In the genomic region with DNA sequence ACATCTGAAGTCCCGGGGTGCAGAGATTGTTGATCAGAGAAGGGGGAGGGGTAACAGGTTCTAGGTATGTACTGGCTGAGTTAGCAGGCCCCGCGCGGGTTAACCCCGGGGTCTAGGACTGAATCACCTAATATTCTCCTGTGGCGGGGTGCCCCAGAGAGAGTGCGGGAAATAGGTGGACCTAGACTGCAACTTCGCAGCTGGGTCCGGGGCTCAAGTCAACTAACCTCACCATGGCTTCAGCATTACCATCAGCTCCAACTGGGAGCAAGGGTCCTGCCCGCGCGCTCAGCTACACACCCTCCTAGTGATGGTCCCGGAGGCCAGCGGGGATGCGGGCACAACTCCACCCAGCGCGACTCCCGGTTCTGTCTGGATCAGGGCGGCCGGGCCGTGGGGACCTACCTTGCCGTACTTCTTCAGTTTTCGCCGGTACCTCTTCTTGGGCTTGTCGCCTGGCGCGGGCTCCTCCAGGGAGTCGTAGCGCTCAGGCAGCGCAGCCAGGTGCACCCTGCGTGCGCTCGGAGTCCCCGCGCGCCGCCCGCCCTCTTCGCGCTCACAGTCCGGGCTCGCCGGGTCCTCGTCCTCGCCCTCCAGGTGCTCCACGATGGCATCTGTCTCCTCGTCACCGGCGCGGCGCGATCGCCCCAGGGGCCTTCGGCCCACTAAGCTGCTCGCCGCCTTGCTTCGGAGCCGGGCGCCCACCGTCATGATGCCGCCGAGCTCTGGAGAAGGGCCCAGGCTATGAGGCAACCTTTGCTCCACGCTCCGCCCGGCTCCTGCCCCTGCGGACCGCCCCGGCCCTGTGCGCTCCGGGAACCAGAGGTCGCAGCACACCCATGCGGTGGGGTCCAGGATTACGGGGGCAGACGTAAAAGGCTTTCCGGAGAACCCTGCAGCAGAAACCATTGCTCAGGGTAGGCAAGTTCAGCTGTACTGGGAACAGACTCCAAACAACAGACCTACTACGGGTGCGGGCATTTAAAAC, we compare ENCODE assay signal across 9 mouse cellular contexts. TPM values are rescaled to one million over a fixed set of nuclear protein-coding genes. Genes with fewer than 3 reads are reported as not detected.
DNase-seq lines count a peak whose midpoint lies in the region; ATAC-seq and TF ChIP-seq lines count a peak whose summit lies in the region.
"Had no signal": no experiment of that assay in that cellular context is flagged by ENCODE, and none has a peak within 500 bp of the region (broad histone marks: within the 10 kb centered on the region; RNA-seq: fewer than 3 reads in every experiment).

A gene (minus strand): TSS at position 938 of the 988 bp plus-strand sequence.

- peaks cover 5% of the 10 kb centered on the region; the same call in 1 of the 2 replicates for H3K4me1 ChIP-seq in spleen, adult 2 months (ENCODE audit: control insufficient read depth, insufficient read depth, insufficient read length)
- H3K4me1 ChIP-seq in forebrain, embryonic 14.5 days (ENCODE audit: control insufficient read depth, insufficient read depth, low read length) = no peaks in the 10 kb centered on the region; the same call in 1 of the 2 replicates
- H3K4me1 ChIP-seq in lung, embryonic 15.5 days = peaks cover 11% of the 10 kb centered on the region; the same call in 1 of the 2 replicates

- H3K9ac ChIP-seq in forebrain, embryonic 14.5 days (ENCODE audit: low read length) = peak within 1 kb of the TSS; percentile 45
- peak within 1 kb of the TSS; percentile 40 for H3K9ac ChIP-seq in lung, embryonic 15.5 days

- intact Hi-C loops in heart, postnatal 10 days (cut with DNase I) = loop anchor here (1.0 to 2.0 kb wide), 2 partner anchors 29 to 58 kb away; no protein-coding TSS in a partner anchor

- H3K36me3 ChIP-seq in spleen, adult 2 months (ENCODE audit: control insufficient read depth, insufficient read depth, low read length) = no peaks in the 10 kb centered on the region
- no peaks in the 10 kb centered on the region for H3K36me3 ChIP-seq in forebrain, embryonic 14.5 days (ENCODE audit: control insufficient read depth, insufficient read depth, low read length)
- no peaks in the 10 kb centered on the region for H3K36me3 ChIP-seq in lung, embryonic 15.5 days
- H3K36me3 ChIP-seq: G1E had no signal

- no peak for TF ChIP-seq CTCF in spleen, adult 2 months (IDR thresholded peaks at IDR 0.05; ENCODE audit: extremely low read depth, insufficient read depth, insufficient read length, insufficient replicate concordance)

- TF ChIP-seq POLR2A in spleen, adult 2 months (IDR thresholded peaks at IDR 0.05; ENCODE audit: low read depth, low read length) = no peak

- peaks cover 10% of the 10 kb centered on the region; the same call in 1 of the 2 replicates for H3K27me3 ChIP-seq in spleen, adult 2 months (ENCODE audit: control insufficient read depth, insufficient read depth, low read length)
- peaks cover 38% of the 10 kb centered on the region for H3K27me3 ChIP-seq in forebrain, embryonic 14.5 days (replicated peaks; ENCODE audit: control insufficient read depth, insufficient read depth, low read length)
- H3K27me3 ChIP-seq in lung, embryonic 15.5 days = peaks cover 36% of the 10 kb centered on the region

- no peak for DNase-seq in spleen, adult 2 months (ENCODE audit: low read depth in 1 of 2, low spot score in 2 of 2)
- no peak for DNase-seq in spleen, adult 12 weeks (ENCODE audit: low spot score)
- DNase-seq in forebrain, embryonic 14.5 days (ENCODE audit: low spot score) = peak; percentile 30
- peak; percentile 70 to 79 for DNase-seq in heart, postnatal 10 days
- peak; percentile 90 to 96 for DNase-seq in kidney, postnatal 25 days
- peak; percentile 45 for DNase-seq in ovary, postnatal 10 days (ENCODE audit: low spot score)
- DNase-seq in layer of hippocampus, adult 8-10 months (ENCODE audit: low spot score in 2 of 2) = no peak

- H3K9me3 ChIP-seq in forebrain, embryonic 14.5 days (replicated peaks; ENCODE audit: control insufficient read depth, low read length) = no peaks in the 10 kb centered on the region
- H3K9me3 ChIP-seq in lung, embryonic 15.5 days = no peaks in the 10 kb centered on the region
- H3K9me3 ChIP-seq: G1E had no signal

- ATAC-seq in forebrain, embryonic 14.5 days = peak; percentile 68
- ATAC-seq in lung, embryonic 15.5 days (ENCODE audit: borderline replicate concordance, extremely low read depth, low FRiP score, low TSS enrichment) = peak; percentile 87

- peak within 1 kb of the TSS; percentile 73 for H3K4me2 ChIP-seq in forebrain, embryonic 14.5 days (ENCODE audit: low read length)
- H3K4me2 ChIP-seq in lung, embryonic 15.5 days = peak within 1 kb of the TSS; percentile 81

- peak within 1 kb of the TSS; percentile 29; the same call in 1 of the 2 replicates for H3K4me3 ChIP-seq in spleen, adult 2 months (ENCODE audit: extremely low read depth, insufficient read depth, insufficient read length)
- H3K4me3 ChIP-seq in forebrain, embryonic 14.5 days (ENCODE audit: low read depth, low read length) = peak within 1 kb of the TSS; percentile 39
- peak within 1 kb of the TSS; percentile 50 for H3K4me3 ChIP-seq in lung, embryonic 15.5 days

- no peak within 1 kb of the TSS for H3K27ac ChIP-seq in spleen, adult 2 months (ENCODE audit: insufficient read depth, low read length)
- H3K27ac ChIP-seq in forebrain, embryonic 14.5 days (ENCODE audit: low read depth, low read length) = no peak within 1 kb of the TSS
- no peak within 1 kb of the TSS for H3K27ac ChIP-seq in lung, embryonic 15.5 days

- 6% methylated on average over 77 of the region's 77 CpGs for WGBS in spleen, adult 2 months
- 3% methylated on average over 77 of the region's 77 CpGs for WGBS in forebrain, embryonic 14.5 days
- whole genome bisulfite sequencing in lung, embryonic 15.5 days = 2% methylated on average over 77 of the region's 77 CpGs

RNA-seq across cellular contexts. Expression of the gene that starts here (rescaled TPM):
- polyA plus RNA-seq in spleen, adult 2 months (2012; rRNA removed) = 1.9 and 2.1 TPM in 2 replicates
- 0.90 and 1.3 TPM in 2 replicates for polyA plus RNA-seq in forebrain, embryonic 14.5 days (2014; fragmentation: Nextera tagmentation; extraction: Ambion mirVana)
- 10 to 100 TPM; 30.8 to 37.5 TPM for total RNA-seq in heart, postnatal 10 days (2021)
- polyA plus RNA-seq in lung, embryonic 15.5 days (2015; fragmentation: Nextera tagmentation; extraction: Ambion mirVana) = 2.7 TPM in 2 replicates
- total RNA-seq in layer of hippocampus, adult 8-10 months (2022) = 1 to 10 TPM; 7.2 to 8.9 (median 8.4) TPM
- total RNA-seq: G1E had no signal
- polyA plus RNA-seq: G1E had no signal

Comparison
In these comparisons a context has a peak if more than half of its experiments do, and no peak if none do; other contexts are left out.
1. DNase-seq: peak in forebrain, embryonic 14.5 days (single experiment), heart, postnatal 10 days (2 of 2), kidney, postnatal 25 days (2 of 2) and ovary, postnatal 10 days (single experiment); none in spleen, adult 2 months (0 of 2), spleen, adult 12 weeks (single experiment) and layer of hippocampus, adult 8-10 months (0 of 2).
2. Peak in every context shown above with its lines, with median percentiles within 50 percentile points of each other: H3K4me3 ChIP-seq.